Mouse (Mus musculus): Measurements from ENCODE around the gene Tyrobp. TPM values are rescaled to one million over a fixed set of nuclear protein-coding genes. Genes with fewer than 3 reads are reported as not detected.

Tyrobp gene
- polyA plus RNA-seq, 1 experiment from 2014 or later = 24.4 TPM

Other genes starting within 250 kb of the Tyrobp start
- 19.0 and 20.2 TPM in 2 replicates for gene Zfp146, start 244.0 kb upstream of the Tyrobp start, polyA plus RNA-seq (2016; fragmentation: Nextera tagmentation; extraction: Ambion mirVana)
- gene Cox7a1, start 229.6 kb upstream of the Tyrobp start, polyA plus RNA-seq (2016; fragmentation: Nextera tagmentation; extraction: Ambion mirVana) = 0.74 and 4.1 TPM in 2 replicates
- gene Capns1, start 214.9 kb upstream of the Tyrobp start, polyA plus RNA-seq (2016; fragmentation: Nextera tagmentation; extraction: Ambion mirVana) = 59.8 and 61.6 TPM in 2 replicates
- 151 and 156 TPM in 2 replicates for gene Polr2i, start 181.8 kb upstream of the Tyrobp start, polyA plus RNA-seq (2016; fragmentation: Nextera tagmentation; extraction: Ambion mirVana)
- 257 and 259 TPM in 2 replicates for gene Tbcb, start 181.5 kb upstream of the Tyrobp start, polyA plus RNA-seq (2016; fragmentation: Nextera tagmentation; extraction: Ambion mirVana)
- not detected in 2 replicates for gene Ovol3, start 178.0 kb upstream of the Tyrobp start, polyA plus RNA-seq (2016; fragmentation: Nextera tagmentation; extraction: Ambion mirVana)
- gene Thap8, start 133.7 kb upstream of the Tyrobp start, polyA plus RNA-seq (2016; fragmentation: Nextera tagmentation; extraction: Ambion mirVana) = 0.48 and 0.66 TPM in 2 replicates
- gene Wdr62, start 133.3 kb upstream of the Tyrobp start, polyA plus RNA-seq (2016; fragmentation: Nextera tagmentation; extraction: Ambion mirVana) = 11.3 and 13.4 TPM in 2 replicates
- 76.3 and 88.6 TPM in 2 replicates for gene Clip3, start 122.0 kb upstream of the Tyrobp start, polyA plus RNA-seq (2016; fragmentation: Nextera tagmentation; extraction: Ambion mirVana)
- 86.9 and 92.9 TPM in 2 replicates for gene Alkbh6, start 105.0 kb upstream of the Tyrobp start, polyA plus RNA-seq (2016; fragmentation: Nextera tagmentation; extraction: Ambion mirVana)
- gene Syne4, start 99.0 kb upstream of the Tyrobp start, polyA plus RNA-seq (2016; fragmentation: Nextera tagmentation; extraction: Ambion mirVana) = 17.5 and 19.0 TPM in 2 replicates
- gene E130208F15Rik, start 92.0 kb upstream of the Tyrobp start, polyA plus RNA-seq (2016; fragmentation: Nextera tagmentation; extraction: Ambion mirVana) = 0.63 TPM in 1 of 2 replicates, not detected in the other
- gene Sdhaf1, start 89.9 kb upstream of the Tyrobp start, polyA plus RNA-seq (2016; fragmentation: Nextera tagmentation; extraction: Ambion mirVana) = 22.2 and 27.4 TPM in 2 replicates
- gene Lrfn3, start 51.0 kb upstream of the Tyrobp start, polyA plus RNA-seq (2016; fragmentation: Nextera tagmentation; extraction: Ambion mirVana) = 9.1 and 9.5 TPM in 2 replicates
- gene Hcst, start 6.1 kb downstream of the Tyrobp start, polyA plus RNA-seq (2016; fragmentation: Nextera tagmentation; extraction: Ambion mirVana) = not detected in 2 replicates
- 1.4 TPM in 2 replicates for gene Nfkbid, start 8.0 kb downstream of the Tyrobp start, polyA plus RNA-seq (2016; fragmentation: Nextera tagmentation; extraction: Ambion mirVana)
- 301 and 324 TPM in 2 replicates for gene Aplp1, start 31.8 kb downstream of the Tyrobp start, polyA plus RNA-seq (2016; fragmentation: Nextera tagmentation; extraction: Ambion mirVana)
- 1.6 and 4.7 TPM in 2 replicates for gene Kirrel2, start 43.9 kb downstream of the Tyrobp start, polyA plus RNA-seq (2016; fragmentation: Nextera tagmentation; extraction: Ambion mirVana)
- 0.58 and 1.1 TPM in 2 replicates for gene Nphs1, start 44.6 kb downstream of the Tyrobp start, polyA plus RNA-seq (2016; fragmentation: Nextera tagmentation; extraction: Ambion mirVana)
- gene Prodh2, start 79.9 kb downstream of the Tyrobp start, polyA plus RNA-seq (2016; fragmentation: Nextera tagmentation; extraction: Ambion mirVana) = 0.39 TPM in 1 of 2 replicates, not detected in the other
- gene Arhgap33, start 121.3 kb downstream of the Tyrobp start, polyA plus RNA-seq (2016; fragmentation: Nextera tagmentation; extraction: Ambion mirVana) = 96.3 and 99.5 TPM in 2 replicates
- 5.8 and 6.2 TPM in 2 replicates for gene Hspb6, start 138.4 kb downstream of the Tyrobp start, polyA plus RNA-seq (2016; fragmentation: Nextera tagmentation; extraction: Ambion mirVana)
- 15.1 TPM in 2 replicates for gene Proser3, start 138.5 kb downstream of the Tyrobp start, polyA plus RNA-seq (2016; fragmentation: Nextera tagmentation; extraction: Ambion mirVana)
- 53.0 and 54.9 TPM in 2 replicates for gene Lin37, start 146.1 kb downstream of the Tyrobp start, polyA plus RNA-seq (2016; fragmentation: Nextera tagmentation; extraction: Ambion mirVana)
- 83.1 and 88.4 TPM in 2 replicates for gene U2af1l4, start 149.5 kb downstream of the Tyrobp start, polyA plus RNA-seq (2016; fragmentation: Nextera tagmentation; extraction: Ambion mirVana)
- 21.8 and 23.5 TPM in 2 replicates for gene Gm49396, start 149.6 kb downstream of the Tyrobp start, polyA plus RNA-seq (2016; fragmentation: Nextera tagmentation; extraction: Ambion mirVana)
- 130 and 144 TPM in 2 replicates for gene Psenen, start 149.9 kb downstream of the Tyrobp start, polyA plus RNA-seq (2016; fragmentation: Nextera tagmentation; extraction: Ambion mirVana)
- 5.9 and 8.2 TPM in 2 replicates for gene Igflr1, start 151.7 kb downstream of the Tyrobp start, polyA plus RNA-seq (2016; fragmentation: Nextera tagmentation; extraction: Ambion mirVana)
- 11.4 and 13.6 TPM in 2 replicates for gene Kmt2b, start 175.0 kb downstream of the Tyrobp start, polyA plus RNA-seq (2016; fragmentation: Nextera tagmentation; extraction: Ambion mirVana)
- gene Zbtb32, start 185.1 kb downstream of the Tyrobp start, polyA plus RNA-seq (2016; fragmentation: Nextera tagmentation; extraction: Ambion mirVana) = 0.34 and 0.47 TPM in 2 replicates
- 0.75 and 0.85 TPM in 2 replicates for gene Upk1a, start 199.1 kb downstream of the Tyrobp start, polyA plus RNA-seq (2016; fragmentation: Nextera tagmentation; extraction: Ambion mirVana)
- gene Cox6b1, start 212.4 kb downstream of the Tyrobp start, polyA plus RNA-seq (2016; fragmentation: Nextera tagmentation; extraction: Ambion mirVana) = 801 and 832 TPM in 2 replicates
- not detected in 2 replicates for gene Etv2, start 222.1 kb downstream of the Tyrobp start, polyA plus RNA-seq (2016; fragmentation: Nextera tagmentation; extraction: Ambion mirVana)
- 153 and 154 TPM in 2 replicates for gene Rbm42, start 236.6 kb downstream of the Tyrobp start, polyA plus RNA-seq (2016; fragmentation: Nextera tagmentation; extraction: Ambion mirVana)

All from midbrain, embryonic 12.5 days (tissue).